Mouse (Mus musculus) brain, embryonic 14.5 days (tissue): ENCODE measurements around the gene Slc2a4.

Experiments
- CTCF ChIP-seq: fragments of 200-500 bp; IDR thresholded peaks from 2 replicates; pipeline ENCODE4 v1.5.1; 2012; ENCODE audit warnings: inconsistent platforms, mild to moderate bottlenecking, moderate library complexity, borderline replicate concordance; ENCODE audit not compliant: insufficient read depth, insufficient read length; ENCODE audit errors: extremely low read depth
- POLR2A ChIP-seq: fragments of 200-500 bp; IDR thresholded peaks from 2 replicates; pipeline ENCODE4 v1.6.1; 2012; ENCODE audit warnings: mild to moderate bottlenecking, inconsistent platforms, borderline replicate concordance; ENCODE audit not compliant: poor library complexity, insufficient read depth, insufficient read length, severe bottlenecking; ENCODE audit errors: extremely low read depth

- TF ChIP-seq POLR2A (no peak), CTCF (no peak)
These were observed 42.0 kb upstream of the Slc2a4 start for GRCm38 (mm10) chr11:69989949-69990348.
